Mouse (Mus musculus): Measurements from ENCODE around the gene Cyp2j12.
"Not testable (repeated sequence)": the region's sequence is repeated elsewhere in the genome, so short reads cannot be mapped to it uniquely, and the experiment has no call there.

The Cyp2j12 gene

DNA sequence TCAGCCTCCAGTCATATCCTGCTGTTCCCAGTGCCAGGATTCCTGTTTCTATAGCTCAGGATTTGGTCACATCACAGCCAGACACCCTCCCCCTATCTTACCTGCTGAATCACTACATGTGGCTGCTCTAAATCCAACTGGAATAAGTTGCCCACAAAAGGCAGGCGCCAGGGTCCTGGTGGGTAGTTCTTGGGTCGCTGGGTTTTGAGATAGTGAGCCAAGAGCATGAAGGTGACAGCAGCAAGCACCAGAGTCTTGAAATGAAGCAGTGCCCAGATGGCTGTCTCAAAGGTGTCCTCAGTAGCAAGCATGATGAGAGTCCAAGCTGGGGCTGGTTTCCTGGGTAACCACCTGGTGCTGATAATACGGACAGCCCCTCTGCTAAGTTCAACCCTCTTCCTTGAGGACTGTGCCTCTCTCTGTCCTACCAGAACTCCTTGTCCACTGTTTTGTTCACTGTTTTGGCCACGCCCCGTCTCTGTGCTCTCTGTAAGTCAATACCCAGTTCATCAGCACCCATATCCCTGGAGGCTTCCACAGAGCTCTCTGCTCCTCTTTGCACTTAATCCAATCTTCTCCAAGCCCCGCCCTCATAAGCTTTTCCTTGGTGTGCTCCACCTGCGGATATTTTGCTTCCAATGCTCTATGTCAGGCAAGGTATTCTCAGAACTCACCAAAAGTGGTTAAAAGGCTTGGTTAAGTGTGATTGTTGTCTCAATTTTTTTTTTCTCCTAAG, at the start of gene Cyp2j12:
Gene Cyp2j12, minus strand, starts transcription at position 421 of the 736 bp plus-strand sequence.
- ATAC-seq (ENCODE audit: low TSS enrichment), result no peak

DNA sequence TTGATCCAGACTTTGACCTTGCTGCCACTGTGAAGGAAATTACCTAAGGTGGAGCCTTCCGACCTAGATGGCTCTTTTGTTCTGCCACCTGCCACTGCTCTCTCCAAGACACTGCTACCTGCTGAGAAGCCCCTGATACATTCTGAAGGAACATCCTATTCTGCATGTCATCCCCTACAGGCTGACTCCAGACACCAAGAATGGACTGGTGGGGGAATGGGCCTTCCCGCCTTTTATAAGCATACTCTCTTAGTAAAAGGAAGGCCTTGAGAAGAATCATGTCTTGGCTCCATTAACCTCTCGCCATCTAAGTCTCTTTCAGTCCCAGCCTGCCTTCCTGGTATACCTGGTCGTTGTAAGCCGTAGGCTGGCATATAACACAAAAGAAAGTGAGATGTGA, 48.4 kb upstream of the Cyp2j12 start:
- not testable (repeated sequence) for ATAC-seq (ENCODE audit: low TSS enrichment)

DNA sequence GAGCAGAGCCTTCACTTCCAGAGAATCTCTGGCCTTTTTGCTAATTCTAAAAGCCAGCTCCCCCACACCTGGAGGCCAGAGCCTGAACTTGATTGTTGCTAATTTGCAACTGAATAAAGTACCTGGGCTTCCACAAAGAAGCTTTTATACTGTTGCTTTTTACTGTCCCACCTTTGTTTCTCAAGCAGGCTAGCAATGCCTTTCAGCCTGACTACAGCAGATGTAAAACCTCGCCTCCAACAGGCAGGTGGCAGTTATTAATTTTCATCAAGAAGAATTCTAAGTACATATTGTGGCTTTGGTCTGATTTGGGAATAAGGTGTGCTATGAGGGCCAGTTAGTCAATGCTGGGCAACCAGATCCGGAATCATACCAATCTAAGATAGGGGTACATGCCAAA, 47.7 kb upstream of the Cyp2j12 start:
- ATAC-seq (ENCODE audit: low TSS enrichment), result not testable (repeated sequence)

DNA sequence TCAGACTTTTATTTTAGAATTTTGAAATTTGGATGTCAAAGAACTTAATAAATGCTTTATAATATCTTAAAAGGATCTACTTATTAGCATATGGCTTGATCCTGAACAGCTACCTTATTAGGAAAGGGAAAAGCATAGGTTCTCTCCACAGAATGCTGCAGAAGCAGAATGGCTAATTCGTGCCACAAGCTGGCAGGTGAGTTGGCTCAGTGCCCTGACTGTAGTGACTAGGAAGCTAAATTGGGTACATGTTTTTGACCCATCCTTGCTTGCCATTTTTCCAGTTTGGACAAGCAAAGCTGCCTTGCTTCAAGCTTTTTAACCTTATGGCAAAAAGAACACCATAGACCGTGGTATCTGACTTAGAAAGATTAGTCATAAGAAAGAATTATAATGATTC, 47.2 kb upstream of the Cyp2j12 start:
- not testable (repeated sequence) for ATAC-seq (ENCODE audit: low TSS enrichment)

DNA sequence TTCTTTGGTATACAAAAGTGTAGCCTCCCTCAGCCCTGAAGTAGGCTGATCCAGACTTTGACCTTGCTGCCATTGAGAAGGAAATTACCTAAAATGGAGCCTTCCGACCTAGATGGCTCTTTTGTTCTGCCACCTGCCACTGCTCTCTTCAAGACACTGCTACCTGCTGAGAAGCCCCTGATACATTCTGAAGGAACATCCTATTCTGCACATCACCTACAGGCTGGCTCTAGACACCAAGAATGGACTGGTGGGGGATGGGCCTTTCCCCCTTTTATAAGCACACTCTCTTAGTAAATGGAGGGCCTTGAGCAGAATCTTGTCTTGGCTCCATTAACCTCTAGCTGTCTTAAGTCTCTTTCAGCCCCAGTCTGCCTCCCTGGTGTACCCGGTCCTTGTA, 43.8 kb upstream of the Cyp2j12 start:
- ATAC-seq (ENCODE audit: low TSS enrichment), result not testable (repeated sequence)

DNA sequence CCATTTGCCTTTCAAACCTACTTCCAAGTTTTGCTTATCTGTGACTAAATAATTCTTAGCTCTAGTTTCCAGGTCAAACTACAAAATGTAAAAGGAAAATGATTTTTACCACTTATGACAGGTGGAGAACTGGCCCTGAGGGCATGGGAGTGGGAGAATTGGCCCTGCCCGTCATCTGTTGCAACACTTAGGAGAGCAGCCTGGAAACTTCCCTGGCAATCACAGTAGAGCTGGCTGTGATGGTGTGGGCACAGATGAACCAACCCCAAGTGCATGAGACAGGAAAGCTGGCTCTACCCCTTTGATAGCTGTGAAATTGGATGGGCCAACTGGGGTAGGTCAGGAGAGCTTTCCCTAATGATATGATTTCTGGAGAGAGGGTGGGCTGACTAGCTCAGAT, 21.9 kb upstream of the Cyp2j12 start:
- ATAC-seq (ENCODE audit: low TSS enrichment), result no peak

DNA sequence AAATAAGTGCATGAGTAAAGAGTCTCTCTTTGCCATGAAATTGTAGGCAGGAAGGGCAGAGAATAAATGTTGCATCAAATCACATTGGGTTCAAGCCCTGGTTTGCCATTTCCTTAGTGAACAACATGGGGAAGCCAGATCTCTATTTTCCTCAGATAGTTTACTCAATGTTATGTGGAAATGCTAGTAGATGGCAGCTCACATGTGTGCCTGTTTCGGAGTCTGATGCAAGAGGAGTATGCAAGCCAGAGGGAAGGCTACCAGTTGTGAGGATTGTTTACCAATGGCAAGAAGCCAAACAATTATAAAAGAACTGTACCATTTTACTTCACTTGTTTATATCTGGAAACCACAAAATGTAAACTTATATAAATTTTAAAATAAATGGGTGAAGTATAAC, 20.6 kb upstream of the Cyp2j12 start:
- no peak for ATAC-seq (ENCODE audit: low TSS enrichment)

DNA sequence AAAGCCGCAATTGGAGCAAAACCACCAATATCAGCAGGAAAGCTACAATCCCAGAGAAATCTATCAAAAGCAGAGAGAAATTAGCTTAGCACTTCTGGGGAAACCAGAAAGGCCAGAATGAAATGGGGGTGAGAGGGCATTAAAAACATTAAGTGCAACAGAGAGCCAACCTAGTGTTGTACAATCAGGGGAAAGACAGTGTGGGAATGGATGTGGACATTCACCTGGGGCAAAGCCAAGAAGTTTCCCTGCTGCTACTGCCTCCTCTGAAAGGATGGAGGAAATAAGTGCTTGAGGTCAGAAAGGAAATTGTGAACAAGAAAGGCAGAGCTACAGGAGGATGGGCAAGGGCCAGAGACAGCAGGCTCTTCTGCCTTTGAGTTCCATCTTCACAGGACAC, 1.7 kb downstream of the Cyp2j12 start:
- ATAC-seq (ENCODE audit: low TSS enrichment), result no peak

DNA sequence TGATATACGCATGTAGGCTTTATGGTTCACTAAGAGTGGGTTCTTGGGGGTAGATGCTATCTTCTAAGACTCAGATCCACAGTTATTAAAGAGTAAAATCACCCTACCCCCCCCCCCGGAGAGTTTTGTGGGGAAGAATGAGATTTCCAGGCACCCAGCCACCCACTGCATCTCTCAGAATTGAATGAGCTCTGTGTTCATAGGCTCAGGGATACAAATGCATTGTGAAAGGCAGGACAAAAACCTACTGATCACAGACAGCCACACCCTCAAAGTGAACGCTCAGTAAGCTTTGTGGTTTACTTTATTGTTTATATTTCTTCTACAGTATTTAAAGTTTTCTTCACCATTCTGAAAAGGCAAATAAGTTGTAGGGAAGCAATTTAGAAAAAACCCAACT, 6.7 kb downstream of the Cyp2j12 start:
- ATAC-seq (ENCODE audit: low TSS enrichment), result peak; percentile 70

DNA sequence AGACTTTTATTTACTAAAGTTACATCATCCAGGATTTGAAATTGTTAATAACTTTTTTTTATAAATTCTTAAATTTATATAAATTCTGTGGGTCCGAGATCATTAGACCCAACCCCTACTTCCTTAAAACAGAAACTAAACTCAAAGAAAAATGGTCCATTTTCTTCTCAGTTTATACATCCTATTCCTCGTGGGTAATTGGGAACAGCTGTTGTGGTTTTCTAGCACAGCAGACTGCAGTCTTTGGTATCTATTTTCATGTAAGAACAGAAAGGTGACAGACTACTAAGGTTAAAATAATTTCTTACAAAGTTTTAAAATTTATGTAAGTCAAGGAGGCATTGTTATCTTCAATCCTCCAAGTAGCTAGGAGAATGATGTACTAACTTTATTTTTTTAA, 44.1 kb downstream of the Cyp2j12 start:
- peak; percentile 38; the same call in 1 of the 2 replicates for ATAC-seq (ENCODE audit: low TSS enrichment)

DNA sequence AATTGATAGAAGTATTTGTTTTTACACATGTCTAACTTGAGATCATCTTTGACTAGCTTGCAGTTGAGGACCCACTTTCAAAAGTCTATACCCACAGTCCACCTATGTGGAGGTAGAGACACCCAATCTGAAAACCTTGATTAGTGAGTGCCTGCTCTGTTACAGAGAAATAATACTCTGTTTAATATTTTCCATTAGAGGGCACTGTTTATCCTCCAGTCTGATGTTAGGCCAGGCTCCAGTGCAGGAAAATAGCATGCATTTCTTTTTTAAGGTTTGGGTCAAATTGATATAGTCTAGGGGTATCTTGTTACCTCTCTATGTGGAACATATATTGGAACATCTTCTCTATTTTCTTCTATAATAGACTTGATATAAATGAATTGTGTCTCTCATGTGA, 49.1 kb downstream of the Cyp2j12 start:
- ATAC-seq (ENCODE audit: low TSS enrichment), result peak; percentile 64; the same call in 1 of the 2 replicates

DNA sequence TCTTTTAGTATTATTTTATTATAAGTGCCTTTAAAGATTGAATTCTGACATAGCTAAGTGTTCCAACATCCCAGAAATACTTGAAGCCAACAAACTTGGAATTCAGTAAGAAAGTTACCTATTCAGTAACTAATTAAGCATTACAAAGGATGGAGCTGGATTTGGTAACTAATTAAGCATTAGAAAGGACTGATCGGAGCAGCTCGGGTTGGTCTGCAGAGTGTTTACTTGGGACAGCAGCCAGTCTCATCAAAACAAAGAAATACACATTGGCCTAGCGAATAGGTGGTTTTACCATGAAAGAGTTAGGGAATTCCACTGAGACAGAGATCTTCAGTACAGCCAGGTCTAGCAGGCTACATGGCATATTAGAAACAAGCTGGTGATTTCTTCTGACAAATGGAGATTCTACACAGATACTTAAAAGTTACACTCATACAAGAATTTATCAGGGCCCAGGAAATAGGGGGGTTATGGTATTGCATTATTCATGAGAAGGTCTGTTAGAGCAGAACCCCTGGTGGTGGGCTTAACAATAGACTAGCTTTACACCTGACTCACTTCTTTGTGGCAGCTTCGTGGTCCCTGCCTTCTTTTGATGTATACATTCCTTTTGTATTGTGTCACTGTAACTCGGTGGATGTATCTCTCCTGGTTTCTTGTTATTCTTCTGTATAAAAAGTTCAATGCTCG, 51.5 kb downstream of the Cyp2j12 start:
- not testable (repeated sequence) for ATAC-seq (ENCODE audit: low TSS enrichment)

DNA sequence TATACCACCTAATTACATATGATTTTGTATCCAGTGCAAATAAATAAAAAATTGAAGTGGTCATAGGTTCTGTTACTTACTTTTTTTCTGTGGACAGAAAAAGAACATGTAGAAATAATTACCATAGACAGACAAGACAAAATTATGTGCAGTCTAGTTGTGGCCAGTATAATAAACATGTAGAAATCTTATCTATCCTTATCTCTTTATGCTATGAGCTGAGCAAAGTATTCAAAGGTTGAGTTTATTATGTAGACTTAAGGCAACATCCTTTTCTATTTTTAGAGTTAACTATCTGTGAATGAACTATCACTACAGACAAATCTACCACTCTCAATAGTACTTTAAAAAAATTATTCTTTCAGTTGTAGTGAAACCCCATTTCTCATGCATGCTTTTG, 62.6 kb downstream of the Cyp2j12 start:
- ATAC-seq (ENCODE audit: low TSS enrichment), result no peak

DNA sequence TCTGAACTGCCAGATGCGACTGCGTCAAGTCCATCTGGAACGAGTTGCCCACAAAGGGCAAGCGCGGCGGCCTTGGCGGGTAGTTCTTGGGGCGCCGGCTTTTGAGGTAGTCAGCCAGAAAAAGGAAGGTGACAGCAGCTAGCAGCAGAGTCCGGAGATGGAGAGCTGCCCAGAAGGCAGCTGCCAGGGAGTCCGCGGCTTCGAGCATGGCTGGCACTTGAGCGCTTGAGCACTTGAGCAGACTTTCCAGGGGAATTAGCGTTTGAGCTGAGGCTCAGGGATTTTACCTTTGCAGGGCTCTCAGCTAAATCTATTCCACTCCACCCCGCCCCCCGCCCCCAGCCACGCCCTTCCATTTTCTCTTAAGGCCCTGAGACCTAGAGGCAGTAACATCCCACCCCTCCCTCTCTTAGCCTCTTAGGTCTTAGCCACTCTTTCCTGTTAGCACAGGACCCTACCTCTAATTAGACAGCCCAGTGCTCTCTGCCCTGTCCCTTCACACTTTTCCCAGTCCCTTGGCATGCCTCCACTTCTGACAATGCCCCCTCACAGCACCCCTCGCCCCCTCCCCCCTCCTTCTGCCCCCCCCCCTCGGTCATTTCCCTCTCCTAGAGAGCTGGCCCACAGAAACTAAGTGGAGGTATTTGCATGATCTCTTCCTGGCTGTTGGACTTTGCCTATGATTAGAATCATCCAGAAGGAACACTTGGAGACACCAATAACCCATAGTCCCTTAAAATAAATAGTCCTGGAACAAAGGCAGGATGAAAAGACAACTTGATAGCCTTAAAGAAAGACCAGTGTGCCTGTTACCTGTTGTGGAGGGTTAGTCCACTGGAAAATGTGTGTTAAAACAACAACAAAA, 63.5 kb downstream of the Cyp2j12 start, which contains the start of gene Cyp2j13:
Gene Cyp2j13, minus strand, starts transcription at position 286 of the 865 bp plus-strand sequence.
- peak; percentile 86 for ATAC-seq (ENCODE audit: low TSS enrichment)

DNA sequence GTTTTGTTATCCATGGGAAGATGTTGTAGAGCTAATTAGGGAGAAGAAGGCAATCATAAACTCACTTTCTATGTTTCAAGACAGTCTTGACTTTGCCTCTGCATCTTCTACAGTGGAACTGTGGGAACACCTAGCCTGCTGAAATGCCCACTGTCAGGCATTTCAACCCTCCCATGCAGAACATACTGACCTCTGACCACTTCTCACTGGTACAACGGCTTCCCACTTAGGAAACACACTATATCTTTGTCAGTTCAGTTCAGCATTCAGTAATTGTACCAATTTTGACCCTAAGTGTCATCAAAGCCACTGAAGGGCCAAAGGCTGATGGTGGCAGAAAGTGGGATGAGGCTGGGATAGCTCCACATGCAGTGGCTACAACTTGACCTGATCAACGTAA, 78.9 kb downstream of the Cyp2j12 start:
- ATAC-seq (ENCODE audit: low TSS enrichment), result no peak

DNA sequence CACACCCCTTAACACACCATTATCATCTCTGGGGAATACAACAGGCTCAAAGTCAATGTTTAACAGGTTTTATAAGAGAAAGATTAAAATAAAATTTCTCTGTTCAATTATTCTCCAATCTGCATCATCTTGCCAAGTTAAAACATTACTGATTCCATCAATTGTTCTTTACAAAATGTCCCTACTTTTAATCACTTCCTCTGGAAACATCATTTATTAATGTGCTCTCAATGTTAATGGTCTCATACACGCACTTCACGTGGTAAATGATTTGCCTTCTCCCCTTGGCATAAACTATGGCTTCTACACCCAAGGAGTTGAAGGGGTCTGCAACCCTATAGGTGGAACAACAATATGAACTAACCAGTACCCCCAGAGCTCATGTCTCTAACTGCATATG, 80.8 kb downstream of the Cyp2j12 start:
- no peak for ATAC-seq (ENCODE audit: low TSS enrichment)

Measured in frontal cortex, adult (tissue).